Mouse (Mus musculus) midbrain, embryonic 14.5 days (tissue): ENCODE results near the gene Zdhhc25. TPM values are rescaled to one million over a fixed set of nuclear protein-coding genes. Genes with fewer than 3 reads are reported as not detected.

Experiments used
- polyA plus RNA-seq: library from polyadenylated mRNA; unstranded; fragments of >200 nt; fragmentation: Nextera tagmentation; extraction: Ambion mirVana; gene quantifications from 2 replicates; pipeline ENCODE4 v1.2.1, GENCODE M21; 2014

Zdhhc25 gene
- polyA plus RNA-seq, 1 experiment from 2014 or later: not detected

Other genes starting within 250 kb of the Zdhhc25 start
- 26.2 and 30.5 TPM in 2 replicates for gene Brd1, start 133.9 kb downstream of the Zdhhc25 start, polyA plus RNA-seq
- 16.7 and 25.7 TPM in 2 replicates for gene Zbed4, start 151.4 kb downstream of the Zdhhc25 start, polyA plus RNA-seq
- gene Alg12, start 219.0 kb downstream of the Zdhhc25 start, polyA plus RNA-seq: 7.1 and 8.1 TPM in 2 replicates
- gene Creld2, start 219.3 kb downstream of the Zdhhc25 start, polyA plus RNA-seq: 49.6 and 53.8 TPM in 2 replicates